Mouse (Mus musculus) lung, postnatal 0 days (tissue): ENCODE data around the gene Ppp6r1. TPM values are rescaled to one million over a fixed set of nuclear protein-coding genes. Genes with fewer than 3 reads are reported as not detected.

Experiments used
- ATAC-seq: fragments of 200-750 bp; cut with Nextera tagmentation; 2 replicates; pipeline ENCODE4 v1.8.0; 2017; ENCODE audit warnings: moderate library complexity
- DNase-seq: peaks from one replicate; pipeline ENCODE4 v3.0.0-alpha.2; 2016; ENCODE audit warnings: low spot score
- H3K27ac ChIP-seq: fragments of 300-500 bp; sonication (generic); 2 replicates; pipeline ENCODE4 v1.5.1; 2014; ENCODE audit warnings: antibody characterized with exemption, mild to moderate bottlenecking, low read length, mixed read lengths
- H3K27me3 ChIP-seq: fragments of 300-500 bp; sonication (generic); replicated peaks from 2 replicates; pipeline ENCODE4 v1.6.1; 2014; ENCODE audit warnings: low read length, mixed read lengths; ENCODE audit not compliant: insufficient read depth
- H3K36me3 ChIP-seq: fragments of 300-500 bp; sonication (generic); 2 replicates; pipeline ENCODE4 v1.6.1; 2014; ENCODE audit warnings: low read length, mixed read lengths; ENCODE audit not compliant: insufficient read depth
- H3K4me1 ChIP-seq: fragments of 300-500 bp; sonication (generic); 2 replicates; pipeline ENCODE4 v1.6.1; 2014; ENCODE audit warnings: antibody characterized with exemption, low read depth, low read length, mixed read lengths; ENCODE audit not compliant: insufficient read depth
- H3K4me2 ChIP-seq: fragments of 300-500 bp; sonication (generic); replicated peaks from 2 replicates; pipeline ENCODE4 v1.6.1; 2014; ENCODE audit warnings: low read depth, mild to moderate bottlenecking, low read length, moderate library complexity, mixed read lengths
- H3K4me3 ChIP-seq: fragments of 300-500 bp; sonication (generic); 2 replicates; pipeline ENCODE4 v1.5.1; 2014; ENCODE audit warnings: low read depth, low read length
- H3K9ac ChIP-seq: fragments of 300-500 bp; sonication (generic); replicated peaks from 2 replicates; pipeline ENCODE4 v1.6.1; 2014; ENCODE audit warnings: low read depth, mild to moderate bottlenecking
- H3K9me3 ChIP-seq: fragments of 300-500 bp; sonication (generic); 2 replicates; pipeline ENCODE4 v1.6.1; 2016; ENCODE audit warnings: low read length, mixed read lengths
- CTCF ChIP-seq: IDR thresholded peaks from 2 replicates; pipeline ENCODE4 v1.5.1; 2016; ENCODE audit warnings: antibody characterized with exemption, mild to moderate bottlenecking
- EP300 ChIP-seq: IDR thresholded peaks from 2 replicates; pipeline ENCODE4 v1.6.1; 2016; ENCODE audit warnings: antibody characterized with exemption, mild to moderate bottlenecking, control low read depth
- WGBS: fragments of 180-500 bp; shearing (Covaris S2); extraction: QIAGEN DNeasy Blood & Tissue Kit; methylation state at CpG from one replicate; pipeline ENCODE4 v1.1.7; 2014; 5-methylcytosine and 5-hydroxymethylcytosine counted together
- polyA plus RNA-seq: library from polyadenylated mRNA; unstranded; fragments of >200 nt; fragmentation: Nextera tagmentation; extraction: Ambion mirVana; gene quantifications from 2 replicates; pipeline ENCODE4 v1.2.1, GENCODE M21; 2015

Ppp6r1 gene
- polyA plus RNA-seq, 1 experiment from 2014 or later: 6.8 TPM

DNA sequence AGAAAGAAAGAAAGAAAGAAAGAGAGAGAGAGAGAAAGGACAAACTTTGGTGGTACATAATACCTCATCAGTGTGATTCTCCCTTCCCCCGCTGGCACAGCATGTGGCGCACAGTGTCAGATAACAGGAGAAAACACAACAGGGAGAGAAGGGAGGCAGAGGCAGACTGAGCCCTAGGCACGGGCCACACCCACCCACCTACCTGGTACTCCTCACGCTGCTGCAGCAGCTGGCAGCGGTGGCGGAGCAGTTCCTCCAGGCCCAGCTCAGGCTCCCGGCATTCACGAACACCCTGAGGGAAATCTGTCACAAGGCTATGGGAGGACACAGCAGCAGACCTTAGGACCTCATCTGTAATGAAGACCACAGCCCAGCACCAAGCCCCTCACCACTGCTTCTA lies 4.4 kb upstream of the Ppp6r1 start:
- WGBS: 81% methylated on average over 8 of the region's 8 CpGs
- Histone ChIP-seq H3K36me3 (0 out of 2 replicates have a peak, but pooled peaks cover 7% of the 10 kb centered on the region), H3K27me3 (no peaks in the 10 kb centered on the region), H3K27ac (no peak overlapping the region), H3K4me2 (no peak overlapping the region), H3K4me1 (no peaks in the 10 kb centered on the region), H3K9me3 (no peaks in the 10 kb centered on the region), H3K9ac (no peak overlapping the region), H3K4me3 (no peak overlapping the region)
- no peak for DNase-seq
- no peak for ATAC-seq
- TF ChIP-seq EP300 (no peak), CTCF (no peak)

DNA sequence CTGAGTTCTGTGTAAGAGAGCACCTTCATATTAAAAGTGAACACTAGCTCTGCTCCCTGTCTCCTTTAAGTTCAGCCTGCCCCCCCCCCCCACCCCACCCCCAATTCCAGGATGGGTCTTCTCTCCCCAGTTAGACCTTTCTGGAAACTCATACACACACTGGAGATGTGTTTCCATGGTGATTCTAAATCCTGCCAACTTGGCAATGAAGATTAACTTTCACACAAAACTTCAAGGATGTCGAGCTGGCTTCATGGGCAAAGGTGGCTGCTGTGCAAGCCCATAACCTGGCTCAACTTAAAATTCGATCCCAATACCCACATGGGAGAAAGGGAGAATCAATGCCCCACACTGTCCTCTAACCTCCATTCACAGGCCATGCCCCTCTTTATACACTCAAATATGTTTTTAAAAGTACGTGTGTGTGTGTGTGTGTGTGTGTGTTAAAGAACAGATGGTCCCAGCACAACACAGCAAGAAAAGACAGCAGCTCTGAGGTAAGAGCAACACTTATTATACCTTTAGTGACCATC lies 1.2 kb upstream of the Ppp6r1 start:
- no peaks in the 10 kb centered on the region for H3K27me3 ChIP-seq
- H3K27ac ChIP-seq: peak overlapping the region; percentile 92; the same call in 1 of the 2 replicates
- peak overlapping the region; percentile 57; the same call in 1 of the 2 replicates for H3K9ac ChIP-seq
- H3K4me3 ChIP-seq: no peak overlapping the region
- no peak for DNase-seq
- 0 out of 2 replicates have a peak, but pooled peaks cover 7% of the 10 kb centered on the region for H3K36me3 ChIP-seq
- H3K9me3 ChIP-seq: no peaks in the 10 kb centered on the region
- 54% methylated on average over 3 of the region's 3 CpGs for WGBS
- H3K4me2 ChIP-seq: peak overlapping the region; percentile 69
- no peak for TF ChIP-seq EP300
- TF ChIP-seq CTCF: no peak
- ATAC-seq: no peak
- H3K4me1 ChIP-seq: peaks cover 11% of the 10 kb centered on the region; the same call in 1 of the 2 replicates

DNA sequence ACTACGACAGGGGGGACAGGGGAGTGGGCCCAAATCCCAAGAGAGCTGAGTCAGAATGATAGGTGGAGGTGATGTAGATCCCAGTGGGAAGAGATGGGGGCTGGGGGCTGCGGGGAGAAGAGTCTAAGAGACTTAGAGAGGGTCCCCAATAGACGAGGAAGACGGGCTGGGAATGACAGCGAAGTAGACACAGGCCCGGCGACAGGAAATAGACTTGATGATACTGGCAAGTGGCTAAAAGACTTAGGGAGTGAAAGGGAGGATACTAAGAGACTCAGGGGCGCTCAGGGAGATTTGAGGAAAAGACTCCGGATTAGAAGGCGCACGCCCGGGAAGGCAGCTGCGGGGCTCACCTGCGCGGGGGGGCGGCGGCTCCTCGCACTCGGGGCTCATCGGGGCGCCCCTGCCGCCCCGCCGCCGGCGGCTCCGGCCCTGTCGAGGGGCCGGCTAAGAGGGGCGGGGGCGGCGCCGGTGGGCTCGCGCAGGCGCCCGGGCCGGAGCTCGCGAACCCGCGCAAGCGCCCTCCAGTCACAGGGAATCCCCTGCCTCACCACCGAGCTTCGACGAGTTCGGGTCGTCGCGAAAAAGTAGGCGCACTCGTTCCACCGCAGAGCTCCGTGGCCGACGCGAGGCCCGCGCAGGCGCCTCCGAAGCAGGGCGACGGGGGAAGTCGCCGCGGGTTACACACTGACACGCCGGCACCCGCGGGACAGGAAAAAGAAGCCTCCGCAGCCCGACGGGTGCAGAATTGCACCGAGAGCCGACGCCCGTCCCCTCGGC lies 501 bp downstream of the Ppp6r1 start:
- ATAC-seq (peak; percentile 42), DNase-seq (peak; percentile 48)
- Histone ChIP-seq H3K36me3 (no peaks in the 10 kb centered on the region), H3K9ac (peak overlapping the region; percentile 82), H3K4me2 (peak overlapping the region; percentile 69), H3K9me3 (no peaks in the 10 kb centered on the region), H3K4me3 (peak overlapping the region; percentile 75), H3K27me3 (no peaks in the 10 kb centered on the region), H3K27ac (peak overlapping the region; percentile 92), H3K4me1 (peaks cover 14% of the 10 kb centered on the region; the same call in 1 of the 2 replicates)
- no peak for TF ChIP-seq CTCF
- no peak for TF ChIP-seq EP300
- under 1% methylated on average over 53 of the region's 78 CpGs for WGBS

DNA sequence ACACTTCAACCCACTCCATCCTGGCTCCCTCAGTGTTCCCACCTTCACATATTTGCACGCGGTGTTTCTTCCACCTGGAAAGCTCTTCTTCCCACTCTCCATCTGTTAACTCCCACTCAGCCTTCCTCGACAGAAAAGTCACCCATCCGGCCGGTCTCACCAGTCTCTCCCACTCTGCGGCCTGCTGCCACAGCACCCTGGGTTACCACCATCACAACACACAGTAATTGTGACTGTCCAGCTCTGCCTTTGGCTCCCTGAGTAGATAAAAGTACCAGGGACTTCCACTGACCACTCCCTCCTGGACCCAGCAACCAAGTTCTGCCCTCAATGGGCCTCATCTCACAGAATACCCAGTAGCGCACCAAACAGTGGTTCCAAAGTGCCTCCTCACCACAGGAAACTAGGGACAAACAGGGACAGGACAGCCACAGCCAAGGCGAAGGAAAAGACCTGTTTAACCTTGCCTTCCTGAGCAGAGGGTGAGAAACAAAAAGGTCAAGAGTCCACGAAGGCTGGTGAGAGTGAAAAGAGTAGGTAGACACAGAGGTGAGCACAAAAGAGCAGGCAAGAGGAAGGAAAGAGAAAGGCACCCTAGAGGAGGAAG lies 1.2 kb downstream of the Ppp6r1 start:
- TF ChIP-seq EP300: no peak
- no peak for TF ChIP-seq CTCF
- Histone ChIP-seq H3K9ac (peak overlapping the region; percentile 82), H3K4me2 (peak overlapping the region; percentile 69), H3K27ac (peak overlapping the region; percentile 92), H3K4me1 (peaks cover 14% of the 10 kb centered on the region; the same call in 1 of the 2 replicates), H3K4me3 (peak overlapping the region; percentile 75), H3K27me3 (no peaks in the 10 kb centered on the region), H3K36me3 (no peaks in the 10 kb centered on the region), H3K9me3 (no peaks in the 10 kb centered on the region)
- ATAC-seq (peak; percentile 10), DNase-seq (peak; percentile 35)
- 25% methylated on average over 9 of the region's 9 CpGs for WGBS

DNA sequence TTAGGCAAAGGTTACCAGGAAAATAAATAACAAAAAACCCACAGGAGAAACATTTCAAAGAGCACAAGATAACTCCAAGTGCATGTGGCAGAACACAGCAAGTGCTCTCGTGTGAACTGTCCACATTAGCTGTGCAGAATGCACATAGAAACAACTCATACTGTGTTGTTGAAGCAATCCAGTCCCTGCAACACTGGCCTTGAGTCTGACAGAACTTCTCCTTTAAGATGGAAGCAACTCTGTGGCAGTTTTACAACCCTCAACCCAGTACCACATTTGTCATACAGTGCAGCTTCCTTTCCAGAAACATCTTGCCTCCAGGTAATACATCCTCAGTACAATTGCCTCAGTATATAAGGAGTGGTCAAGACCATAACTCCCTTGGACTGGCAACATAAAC lies 2.0 kb downstream of the Ppp6r1 start:
- ATAC-seq (no peak), DNase-seq (no peak)
- peaks cover 19% of the 10 kb centered on the region; the same call in 1 of the 2 replicates for H3K4me1 ChIP-seq
- WGBS: 24% methylated on average over 1 of the region's 1 CpGs
- H3K4me3 ChIP-seq: 0 out of 2 replicates have a peak overlapping the region, but pooled peaks have one; percentile 75
- peak overlapping the region; percentile 69 for H3K4me2 ChIP-seq
- no peaks in the 10 kb centered on the region for H3K27me3 ChIP-seq
- H3K27ac ChIP-seq: no peak overlapping the region
- no peak for TF ChIP-seq CTCF
- no peak for TF ChIP-seq EP300
- no peaks in the 10 kb centered on the region for H3K9me3 ChIP-seq
- H3K36me3 ChIP-seq: no peaks in the 10 kb centered on the region
- no peak overlapping the region for H3K9ac ChIP-seq

DNA sequence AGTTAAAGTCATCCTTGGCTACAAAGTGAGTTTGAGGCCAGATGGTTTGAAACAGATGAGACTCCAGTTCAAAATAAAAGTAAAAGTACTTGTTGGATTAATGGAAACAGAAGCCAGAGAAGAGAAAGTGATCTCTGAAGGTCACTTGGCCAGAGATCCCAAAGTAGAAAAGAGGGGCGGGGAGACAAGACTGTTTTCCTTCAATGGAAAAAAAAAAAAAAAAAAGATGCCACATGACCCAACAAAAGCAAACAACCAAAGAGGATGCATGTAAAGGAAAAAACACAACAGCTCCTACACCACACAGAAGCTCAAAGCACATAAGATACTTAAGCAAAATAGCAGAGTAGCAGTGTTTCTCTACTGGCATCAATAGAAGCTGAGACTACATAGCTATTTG lies 2.9 kb downstream of the Ppp6r1 start:
- Histone ChIP-seq H3K27ac (no peak overlapping the region), H3K4me3 (no peak overlapping the region), H3K9ac (no peak overlapping the region), H3K4me1 (peaks cover 19% of the 10 kb centered on the region; the same call in 1 of the 2 replicates), H3K27me3 (no peaks in the 10 kb centered on the region), H3K9me3 (no peaks in the 10 kb centered on the region), H3K4me2 (no peak overlapping the region), H3K36me3 (no peaks in the 10 kb centered on the region)
- TF ChIP-seq CTCF: no peak
- TF ChIP-seq EP300: no peak
- no peak for DNase-seq
- 60% methylated on average over 1 of the region's 1 CpGs for WGBS
- no peak for ATAC-seq
